Mouse (Mus musculus): Measurements from ENCODE around the gene Neurod4. TPM values are rescaled to one million over a fixed set of nuclear protein-coding genes. Genes with fewer than 3 reads are reported as not detected.

Neurod4 gene
- total and polyA plus RNA-seq, 3 experiments = 0.13 to 0.24 (median 0.17) TPM

DNA sequence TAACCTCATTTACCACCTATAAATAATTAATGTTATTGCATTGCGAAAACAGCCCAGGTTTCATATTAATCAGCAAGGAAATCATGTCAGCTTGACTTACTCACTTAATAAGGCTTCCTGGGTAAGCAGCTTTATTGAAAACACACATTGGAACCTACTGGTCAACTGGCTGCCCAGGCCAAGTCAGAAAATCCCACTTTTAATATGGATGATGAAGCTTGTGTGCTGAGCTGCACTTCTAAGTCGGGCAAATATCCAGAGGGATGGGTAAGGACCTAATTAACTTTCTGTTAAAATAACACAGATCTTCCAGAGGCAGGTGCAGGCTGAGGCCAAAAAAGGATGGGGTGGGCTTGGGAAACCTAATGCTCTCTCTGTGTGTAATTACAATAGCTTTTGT, 4.3 kb downstream of the Neurod4 start:
- no peak overlapping the region for H3K27ac ChIP-seq (ENCODE audit: insufficient read depth, low read depth)
- no peak overlapping the region for H3K9ac ChIP-seq (ENCODE audit: insufficient read depth, low read depth)
- H3K4me2 ChIP-seq (ENCODE audit: insufficient read depth, low read depth, poor library complexity, severe bottlenecking) = no peak overlapping the region
- H3K27me3 ChIP-seq (replicated peaks) = no peaks in the 10 kb centered on the region
- no peaks in the 10 kb centered on the region for H3K79me2 ChIP-seq (replicated peaks; ENCODE audit: control insufficient read depth, extremely low read depth, insufficient read depth, poor library complexity, severe bottlenecking)
- no peaks in the 10 kb centered on the region for H3K36me3 ChIP-seq (replicated peaks in 1 of 2; ENCODE audit: control insufficient read depth in 1 of 2, insufficient read depth in 1 of 2, low read length in 1 of 2)
- H3K9me3 ChIP-seq (replicated peaks; ENCODE audit: low read length) = no peaks in the 10 kb centered on the region
- H3K4me3 ChIP-seq (replicated peaks in 1 of 3; ENCODE audit: low read depth in 2 of 3, low read length in 2 of 3, poor library complexity in 1 of 3) = no peak overlapping the region
- dilution Hi-C loops (cut with MboI; ENCODE audit: extremely low pct_ligation_motif_present, extremely low pct_unique_long_range_greater_than_20kb, low sequenced_read_pairs) (no loop called here), in situ Hi-C loops (cut with MboI; ENCODE audit: low pct_ligation_motif_present, low pct_unique_long_range_greater_than_20kb, low sequenced_read_pairs) (no loop called here)
- TF ChIP-seq IRF4 (IDR thresholded peaks at IDR 0.05; ENCODE audit: low read depth, low read length) (no peak), TCF12 (IDR thresholded peaks at IDR 0.05; ENCODE audit: low read depth, low read length) (no peak), MYC (IDR thresholded peaks at IDR 0.05; ENCODE audit: low read depth, low read length) (no peak), UBTF (IDR thresholded peaks at IDR 0.05; ENCODE audit: low read depth, low read length) (no peak), HCFC1 (IDR thresholded peaks at IDR 0.05; ENCODE audit: low read depth, low read length) (no peak), CHD2 (IDR thresholded peaks at IDR 0.05; ENCODE audit: low read length) (no peak), KAT2A (IDR thresholded peaks at IDR 0.05; ENCODE audit: insufficient replicate concordance, low read length) (no peak), NRF1 (IDR thresholded peaks at IDR 0.05; ENCODE audit: low read depth, low read length) (no peak), ZC3H11A (IDR thresholded peaks at IDR 0.05; ENCODE audit: low read depth, low read length) (no peak), MAZ (IDR thresholded peaks at IDR 0.05; ENCODE audit: low read depth, low read length) (no peak), RAD21 (IDR thresholded peaks at IDR 0.05; ENCODE audit: low read depth, low read length) (no peak)
- H3K4me1 ChIP-seq (ENCODE audit: control insufficient read depth in 1 of 2, insufficient read depth in 2 of 2) = peaks cover 0 to 26% of the 10 kb centered on the region in 2 experiments; a peak in 2 of 4 replicates
- DNase-seq (ENCODE audit: extremely low read depth) = no peak

DNA sequence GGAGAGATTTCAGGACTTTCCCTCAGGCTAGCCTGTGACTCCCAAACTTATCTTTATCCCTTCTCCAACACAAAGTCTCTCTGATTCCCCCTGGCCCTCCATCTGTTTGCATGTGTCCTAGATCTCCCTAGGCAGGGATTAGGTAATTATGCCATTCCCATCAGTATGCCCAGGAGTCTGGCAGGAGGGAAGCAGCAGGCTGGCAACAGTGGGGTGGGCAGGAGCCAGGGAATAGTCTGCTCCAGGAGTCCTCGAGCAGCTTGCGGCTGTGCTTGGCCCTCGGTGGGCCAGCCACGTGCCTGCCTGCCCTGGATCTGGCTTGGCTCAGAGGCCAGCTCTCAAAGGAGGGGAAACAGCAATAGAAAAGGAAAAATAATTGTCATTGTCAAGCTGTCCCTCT, 16.8 kb downstream of the Neurod4 start:
- TF ChIP-seq POLR2A (IDR thresholded peaks at IDR 0.05; ENCODE audit: low read depth, low read length) (no peak), ZC3H11A (IDR thresholded peaks at IDR 0.05; ENCODE audit: low read depth, low read length) (no peak)
- Histone ChIP-seq H3K36me3 (replicated peaks in 1 of 2; ENCODE audit: control insufficient read depth in 1 of 2, insufficient read depth in 1 of 2, low read length in 1 of 2) (no peaks in the 10 kb centered on the region), H3K79me2 (replicated peaks; ENCODE audit: control insufficient read depth, extremely low read depth, insufficient read depth, poor library complexity, severe bottlenecking) (no peaks in the 10 kb centered on the region), H3K9ac (ENCODE audit: insufficient read depth, low read depth) (no peak overlapping the region), H3K27me3 (replicated peaks) (no peaks in the 10 kb centered on the region), H3K27ac (ENCODE audit: insufficient read depth, low read depth) (no peak overlapping the region), H3K4me1 (ENCODE audit: control insufficient read depth in 1 of 2, insufficient read depth in 2 of 2) (no peaks in the 10 kb centered on the region), H3K4me2 (ENCODE audit: insufficient read depth, low read depth, poor library complexity, severe bottlenecking) (no peak overlapping the region), H3K9me3 (replicated peaks; ENCODE audit: low read length) (no peaks in the 10 kb centered on the region), H3K4me3 (replicated peaks in 1 of 3; ENCODE audit: low read depth in 2 of 3, low read length in 2 of 3, poor library complexity in 1 of 3) (no peak overlapping the region)
- in situ Hi-C loops (cut with MboI; ENCODE audit: low pct_ligation_motif_present, low pct_unique_long_range_greater_than_20kb, low sequenced_read_pairs) = no loop called here
- dilution Hi-C loops (cut with MboI; ENCODE audit: extremely low pct_ligation_motif_present, extremely low pct_unique_long_range_greater_than_20kb, low sequenced_read_pairs) = no loop called here
- DNase-seq (ENCODE audit: extremely low read depth) = no peak

DNA sequence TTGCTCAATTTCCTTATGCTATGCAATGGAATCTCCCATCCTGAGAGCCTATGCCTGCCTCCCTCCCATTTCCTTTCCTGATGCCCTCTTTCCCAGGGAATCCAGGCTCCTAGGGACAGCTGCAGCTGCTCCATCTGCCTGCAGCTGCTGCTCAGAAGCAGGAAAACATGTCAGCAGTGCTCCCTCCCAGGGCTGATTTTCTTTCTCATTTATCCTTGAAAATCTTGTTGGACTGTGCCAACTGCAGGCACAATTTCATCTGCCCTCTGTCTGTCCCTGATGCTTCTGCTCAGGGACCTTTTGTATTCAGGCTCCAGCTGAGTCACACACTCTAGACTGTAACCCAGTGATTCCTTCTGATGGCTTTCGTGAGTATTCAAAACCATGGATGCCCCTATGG, 20.6 kb downstream of the Neurod4 start:
- Histone ChIP-seq H3K36me3 (replicated peaks in 1 of 2; ENCODE audit: control insufficient read depth in 1 of 2, insufficient read depth in 1 of 2, low read length in 1 of 2) (no peaks in the 10 kb centered on the region), H3K4me3 (replicated peaks in 1 of 3; ENCODE audit: low read depth in 2 of 3, low read length in 2 of 3, poor library complexity in 1 of 3) (no peak overlapping the region), H3K9ac (ENCODE audit: insufficient read depth, low read depth) (no peak overlapping the region), H3K79me2 (replicated peaks; ENCODE audit: control insufficient read depth, extremely low read depth, insufficient read depth, poor library complexity, severe bottlenecking) (no peaks in the 10 kb centered on the region), H3K27me3 (replicated peaks) (no peaks in the 10 kb centered on the region), H3K27ac (ENCODE audit: insufficient read depth, low read depth) (no peak overlapping the region), H3K9me3 (replicated peaks; ENCODE audit: low read length) (no peaks in the 10 kb centered on the region), H3K4me1 (ENCODE audit: control insufficient read depth in 1 of 2, insufficient read depth in 2 of 2) (no peaks in the 10 kb centered on the region), H3K4me2 (ENCODE audit: insufficient read depth, low read depth, poor library complexity, severe bottlenecking) (no peak overlapping the region)
- in situ Hi-C loops (cut with MboI; ENCODE audit: low pct_ligation_motif_present, low pct_unique_long_range_greater_than_20kb, low sequenced_read_pairs) = no loop called here
- dilution Hi-C loops (cut with MboI; ENCODE audit: extremely low pct_ligation_motif_present, extremely low pct_unique_long_range_greater_than_20kb, low sequenced_read_pairs) = no loop called here
- no peak for TF ChIP-seq CHD1 (IDR thresholded peaks at IDR 0.05; ENCODE audit: low read depth, low read length)
- TF ChIP-seq CHD2 (IDR thresholded peaks at IDR 0.05; ENCODE audit: low read length) = no peak
- no peak for TF ChIP-seq ZMIZ1 (IDR thresholded peaks at IDR 0.05; ENCODE audit: low read depth, low read length)
- TF ChIP-seq MEF2A (IDR thresholded peaks at IDR 0.05; ENCODE audit: borderline replicate concordance, low read depth, low read length) = no peak
- TF ChIP-seq NELFE (IDR thresholded peaks at IDR 0.05; ENCODE audit: low read depth, low read length) = no peak
- TF ChIP-seq MAZ (IDR thresholded peaks at IDR 0.05; ENCODE audit: low read depth, low read length) = no peak
- no peak for TF ChIP-seq SIN3A (IDR thresholded peaks at IDR 0.05; ENCODE audit: low read length)
- TF ChIP-seq MYC (IDR thresholded peaks at IDR 0.05; ENCODE audit: low read depth, low read length) = no peak
- no peak for TF ChIP-seq GABPA (IDR thresholded peaks at IDR 0.05; ENCODE audit: insufficient replicate concordance, low read depth, low read length)
- TF ChIP-seq JUND (conservative IDR thresholded peaks at IDR 0.05; ENCODE audit: low read depth, low read length) = no peak
- TF ChIP-seq POLR2A (IDR thresholded peaks at IDR 0.05; ENCODE audit: low read depth, low read length) = no peak
- TF ChIP-seq MXI1 (IDR thresholded peaks at IDR 0.05; ENCODE audit: low read depth, low read length) = no peak
- TF ChIP-seq RCOR1 (conservative IDR thresholded peaks at IDR 0.05; ENCODE audit: low read depth, low read length) = no peak
- TF ChIP-seq POLR2AphosphoS2 (IDR thresholded peaks at IDR 0.05; ENCODE audit: low read depth, low read length) = no peak
- TF ChIP-seq HCFC1 (IDR thresholded peaks at IDR 0.05; ENCODE audit: low read depth, low read length) = no peak
- no peak for TF ChIP-seq TCF12 (IDR thresholded peaks at IDR 0.05; ENCODE audit: low read depth, low read length)
- no peak for DNase-seq (ENCODE audit: extremely low read depth)

All from CH12.LX (cell line).